Mouse (Mus musculus): ENCODE data around the gene Cbx4.

GRCm38 (mm10) chr11:119091598-119091991 is 5.6 kb upstream of the Cbx4 start:
- TF ChIP-seq GATA1 (IDR thresholded peaks at IDR 0.05; ENCODE audit: borderline replicate concordance, low read length) (no peak), FLI1 (IDR thresholded peaks at IDR 0.05; ENCODE audit: low read length) (no peak)

All from megakaryocyte, embryonic 14.5 days (primary cell).